Mouse (Mus musculus): Measurements from ENCODE around the gene Ddr2. TPM values are rescaled to one million over a fixed set of nuclear protein-coding genes. Genes with fewer than 3 reads are reported as not detected.
A peak's percentile ranks its signal among the peaks of the same experiment; 100 is the strongest.

Gene Ddr2
- 1 to 10 TPM; 3.3 to 6.7 TPM for total RNA-seq (2021)

GRCm38 (mm10) chr1:170110516-170111332, at the start of gene Ddr2:
Gene Ddr2 (minus strand): TSS chr1:170110762.
- no peak for DNase-seq (ENCODE audit: low spot score in 2 of 2)
- intact Hi-C loops (cut with DNase I), result no loop called here

DNA sequence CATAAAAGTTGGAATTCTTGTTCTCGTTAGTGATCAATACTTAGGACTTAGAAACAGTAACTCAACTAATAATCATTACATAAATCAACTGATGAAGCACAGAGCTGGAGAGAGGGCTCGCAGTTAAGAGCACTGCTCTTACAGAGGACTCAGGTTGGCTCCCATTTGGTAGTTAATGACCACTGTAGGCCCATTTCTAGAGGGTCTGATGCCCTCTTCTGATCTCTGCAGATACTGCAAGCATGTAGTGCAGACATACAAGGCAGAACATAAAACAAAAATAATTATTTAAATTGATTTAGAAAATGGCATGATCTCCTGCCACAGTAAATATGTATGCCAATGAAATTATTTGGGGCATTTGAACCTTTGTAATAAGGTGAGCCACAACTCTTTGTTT, 49.1 kb upstream of the Ddr2 start:
- no peak for DNase-seq (ENCODE audit: low spot score in 2 of 2)
- intact Hi-C loops (cut with DNase I), result no loop called here

DNA sequence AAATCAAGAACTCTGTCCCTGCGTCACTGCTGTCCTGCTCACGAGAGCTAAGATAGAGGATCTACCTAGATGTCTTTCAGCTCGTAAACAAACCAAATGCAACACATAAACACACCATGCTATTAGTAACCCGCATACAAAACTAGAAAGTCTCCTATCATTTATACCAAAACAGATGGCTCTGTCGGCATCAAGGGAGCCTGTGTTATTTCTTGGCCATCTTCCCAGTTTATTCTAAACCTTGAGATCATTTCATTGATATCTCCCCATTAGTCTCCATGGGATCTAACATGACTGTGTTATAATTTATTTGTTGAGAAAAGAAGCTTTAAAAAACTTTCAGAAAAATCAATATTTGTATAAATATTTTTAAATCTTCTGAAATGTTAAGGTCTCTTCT, 45.2 kb upstream of the Ddr2 start:
- DNase-seq (ENCODE audit: low spot score in 2 of 2), result no peak
- intact Hi-C loops (cut with DNase I), result no loop called here

DNA sequence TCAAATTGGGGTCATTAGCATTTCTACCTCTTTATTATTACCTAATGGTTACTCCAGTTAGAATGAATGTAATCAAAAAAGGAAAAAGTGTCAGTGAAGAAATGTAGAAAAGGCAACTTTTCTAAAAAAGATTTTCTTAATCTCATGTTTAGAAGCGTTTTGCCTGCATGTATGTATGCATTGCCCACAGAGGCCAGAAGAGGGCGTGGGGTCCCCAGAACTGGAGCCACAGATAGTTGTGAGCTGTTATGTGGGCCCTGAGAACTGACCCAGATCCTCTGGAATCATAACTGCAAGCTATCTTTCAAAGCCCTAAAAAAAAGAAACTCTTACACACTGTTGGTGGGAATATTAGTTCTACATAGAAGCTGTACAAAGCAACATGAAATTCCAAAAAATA, 44.7 kb upstream of the Ddr2 start:
- intact Hi-C loops (cut with DNase I), result no loop called here

DNA sequence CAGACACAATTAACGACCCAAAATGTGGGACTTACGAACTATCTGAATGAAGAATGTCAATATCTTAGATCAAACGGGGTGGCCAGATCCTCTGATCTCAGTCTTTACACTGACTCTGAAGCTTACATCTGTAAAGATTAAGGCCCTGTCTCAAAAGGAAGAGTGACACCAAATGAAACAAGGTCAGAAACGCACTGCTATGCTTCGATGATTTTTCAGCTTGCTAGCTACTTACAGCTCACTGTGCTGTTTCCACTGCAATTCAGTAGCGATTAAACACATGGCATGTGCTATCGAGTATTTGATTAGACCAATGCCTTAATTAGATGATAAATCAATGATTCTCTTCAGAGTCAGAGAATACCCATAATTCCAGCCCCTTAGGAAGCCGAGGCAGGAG, 43.4 kb upstream of the Ddr2 start:
- intact Hi-C loops (cut with DNase I), result no loop called here
- DNase-seq (ENCODE audit: low spot score in 2 of 2), result no peak

More for the DNA sequence above, 44.7 kb upstream of the Ddr2 start:
- no peak for DNase-seq (ENCODE audit: low spot score in 2 of 2)

DNA sequence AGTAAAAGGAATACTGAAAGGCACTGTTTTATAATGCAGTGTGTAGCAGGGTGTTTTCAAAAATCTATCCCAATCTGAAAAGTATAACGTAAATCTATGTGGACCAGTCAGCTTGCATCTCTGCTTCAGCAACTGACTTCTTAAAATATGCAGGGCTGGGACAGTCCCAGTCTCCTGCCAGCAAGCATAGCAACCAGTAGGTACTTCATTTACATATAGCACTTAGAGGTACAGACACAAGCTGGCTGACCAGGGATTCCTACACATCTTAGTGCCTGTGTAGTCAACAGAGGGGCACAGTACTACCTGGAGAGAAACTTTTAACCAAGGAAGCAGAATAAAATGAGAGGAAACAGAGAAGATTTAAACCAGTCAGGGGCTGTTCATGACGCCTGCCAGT, 42.0 kb upstream of the Ddr2 start:
- intact Hi-C loops (cut with DNase I), result no loop called here

GRCm38 (mm10) chr1:170150870-170151269, 40.3 kb upstream of the Ddr2 start:
- no peak for DNase-seq (ENCODE audit: low spot score in 2 of 2)
- intact Hi-C loops (cut with DNase I), result no loop called here

More for the DNA sequence above, 42.0 kb upstream of the Ddr2 start:
- no peak for DNase-seq (ENCODE audit: low spot score in 2 of 2)

DNA sequence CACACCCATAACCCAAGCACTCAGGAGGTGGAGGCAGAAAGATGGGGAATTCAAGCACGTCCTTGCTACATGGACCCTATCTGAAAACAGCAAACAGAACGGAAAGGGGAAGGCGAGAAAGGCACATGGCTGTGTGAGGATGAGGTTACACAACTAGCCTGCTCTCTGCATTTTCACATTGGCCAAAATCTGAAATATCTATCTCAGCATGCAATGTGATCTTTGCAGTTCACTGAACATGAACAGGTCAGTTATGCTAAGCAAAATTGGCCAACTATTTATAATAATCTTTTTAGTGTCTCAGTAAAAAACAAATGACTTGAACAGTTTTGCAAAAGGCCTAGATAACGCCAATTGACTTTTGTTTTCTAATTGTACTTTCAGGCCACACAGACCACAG, 39.2 kb upstream of the Ddr2 start:
- no peak for DNase-seq (ENCODE audit: low spot score in 2 of 2)
- intact Hi-C loops (cut with DNase I), result no loop called here

GRCm38 (mm10) chr1:170148536-170148935, 38.0 kb upstream of the Ddr2 start:
- no peak for DNase-seq (ENCODE audit: low spot score in 2 of 2)
- intact Hi-C loops (cut with DNase I), result no loop called here

GRCm38 (mm10) chr1:170147651-170148448, 37.3 kb upstream of the Ddr2 start:
- no peak for DNase-seq (ENCODE audit: low spot score in 2 of 2)
- intact Hi-C loops (cut with DNase I), result no loop called here

GRCm38 (mm10) chr1:170145606-170146005, 35.0 kb upstream of the Ddr2 start:
- no peak for DNase-seq (ENCODE audit: low spot score in 2 of 2)

DNA sequence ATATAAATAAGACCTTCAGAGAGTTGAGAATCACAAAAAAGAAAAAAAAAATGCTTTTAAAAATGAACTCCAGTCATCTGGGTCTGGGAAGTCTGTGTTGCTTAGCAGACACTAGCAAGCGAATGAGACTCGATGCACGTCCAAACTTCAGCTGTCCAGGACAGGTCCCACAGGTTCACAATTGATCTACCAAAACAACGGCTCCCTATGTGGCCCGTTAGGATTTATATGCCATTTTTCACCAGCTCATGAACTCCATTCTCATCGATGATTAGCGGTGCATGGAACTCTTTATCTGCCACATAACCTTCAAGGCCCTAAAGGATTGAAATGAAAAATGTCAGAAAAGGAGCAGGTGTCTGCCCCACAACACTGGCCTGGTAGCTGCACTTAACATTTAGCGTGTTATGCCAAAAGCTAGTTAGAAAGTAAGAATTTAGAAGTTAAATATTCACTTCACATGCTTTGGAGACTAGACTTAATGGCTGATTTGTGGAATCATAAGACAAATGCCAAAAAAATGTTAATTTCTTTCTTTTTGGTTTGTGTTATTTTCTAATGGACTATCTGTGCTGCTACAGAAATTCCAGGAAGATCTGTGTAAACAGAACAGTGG, 31.8 kb upstream of the Ddr2 start:
- no peak for DNase-seq (ENCODE audit: low spot score in 2 of 2)
- intact Hi-C loops (cut with DNase I), result no loop called here

More at GRCm38 (mm10) chr1:170145606-170146005, 35.0 kb upstream of the Ddr2 start:
- intact Hi-C loops (cut with DNase I), result no loop called here

- no peak for DNase-seq (ENCODE audit: low spot score in 2 of 2)
- intact Hi-C loops (cut with DNase I), result no loop called here
These were observed 31.1 kb upstream of the Ddr2 start for GRCm38 (mm10) chr1:170141626-170142025.

DNA sequence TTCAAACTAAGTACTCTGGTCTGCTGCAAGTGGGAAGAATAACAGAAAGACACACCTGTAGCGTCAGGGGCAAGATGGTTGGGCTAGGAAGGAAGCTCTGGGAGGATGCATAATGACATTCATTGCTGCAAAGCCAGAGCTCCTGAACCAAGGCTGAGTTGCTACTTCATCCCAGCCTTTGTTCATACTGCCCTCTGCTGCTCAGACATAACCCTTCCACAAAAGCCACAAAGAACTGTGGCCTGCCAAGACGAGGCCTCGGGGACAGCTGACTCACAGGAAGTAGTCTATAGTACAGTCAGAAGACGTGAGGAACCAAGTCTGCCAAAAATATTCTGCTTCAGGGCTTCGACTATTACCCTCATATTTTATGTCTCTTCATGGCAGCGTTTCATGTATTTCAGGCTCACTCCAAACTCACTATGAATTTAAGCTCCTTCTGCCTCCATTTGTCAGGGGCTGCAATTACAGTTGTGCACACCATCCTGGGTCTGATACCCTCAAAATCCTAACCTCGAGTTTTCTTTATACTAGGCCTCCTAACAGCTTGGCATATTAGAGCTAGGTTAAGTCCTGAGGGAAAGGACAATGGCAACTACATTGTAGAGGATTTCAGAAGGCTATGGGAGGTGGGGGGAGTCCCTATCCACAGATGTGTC, 25.9 kb upstream of the Ddr2 start:
- DNase-seq (ENCODE audit: low spot score in 2 of 2), result peak; percentile 65 to 71
- intact Hi-C loops (cut with DNase I), result loop anchor here (2.0 to 10.0 kb wide), 3 partner anchors 168 to 602 kb away; partner anchors contain the start of genes Hsd17b7 and Nuf2

GRCm38 (mm10) chr1:170134264-170134663, 23.7 kb upstream of the Ddr2 start:
- no peak for DNase-seq (ENCODE audit: low spot score in 2 of 2)
- intact Hi-C loops (cut with DNase I), result loop anchor here (10.0 kb wide), 1 partner anchor 599 kb away; the partner anchor contains the start of gene Nuf2

DNA sequence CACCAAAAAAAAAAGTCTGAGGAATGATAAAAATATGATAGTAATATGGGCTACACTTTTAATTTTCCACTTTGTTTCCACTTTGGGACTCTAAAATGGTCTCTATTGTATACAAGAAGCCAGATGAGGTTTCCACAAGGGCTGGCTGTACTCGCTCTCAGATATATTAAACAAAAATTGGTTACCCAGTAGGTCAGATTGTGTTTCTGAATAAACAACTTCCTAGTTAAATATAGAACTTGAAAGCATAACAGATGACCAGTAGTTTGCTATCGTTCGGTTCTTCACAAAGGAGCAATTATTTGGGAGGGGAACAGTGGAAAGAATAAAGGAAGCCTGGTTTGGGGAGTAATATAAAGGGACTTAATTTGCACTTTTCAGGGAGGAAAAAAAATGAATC, 20.4 kb upstream of the Ddr2 start:
- intact Hi-C loops (cut with DNase I), result loop anchor here (10.0 kb wide), 1 partner anchor 596 kb away; the partner anchor contains the start of gene Nuf2
- DNase-seq (ENCODE audit: low spot score in 2 of 2), result no peak

DNA sequence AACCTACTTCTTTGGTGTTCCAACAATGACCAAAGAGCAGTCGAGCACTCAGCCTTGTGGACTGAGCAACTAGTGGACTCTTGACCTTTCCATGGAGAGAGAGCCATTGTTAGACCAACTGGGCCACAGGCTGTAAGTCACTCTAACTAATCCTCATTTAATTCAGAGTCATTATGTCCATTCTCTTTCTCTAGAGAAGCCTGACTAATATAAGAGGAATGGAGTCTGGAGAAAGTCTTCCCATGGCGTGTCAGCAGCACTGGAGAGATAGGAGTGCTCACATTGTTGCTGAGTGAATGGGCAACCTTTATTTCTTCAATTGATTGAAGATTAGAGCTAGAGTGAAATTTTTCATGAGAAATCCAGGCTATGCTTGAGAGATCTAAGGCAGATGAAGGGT, 14.1 kb upstream of the Ddr2 start:
- intact Hi-C loops (cut with DNase I), result no loop called here
- no peak for DNase-seq (ENCODE audit: low spot score in 2 of 2)

GRCm38 (mm10) chr1:170113616-170114015, 3.1 kb upstream of the Ddr2 start:
- no peak for DNase-seq (ENCODE audit: low spot score in 2 of 2)
- intact Hi-C loops (cut with DNase I), result no loop called here

DNA sequence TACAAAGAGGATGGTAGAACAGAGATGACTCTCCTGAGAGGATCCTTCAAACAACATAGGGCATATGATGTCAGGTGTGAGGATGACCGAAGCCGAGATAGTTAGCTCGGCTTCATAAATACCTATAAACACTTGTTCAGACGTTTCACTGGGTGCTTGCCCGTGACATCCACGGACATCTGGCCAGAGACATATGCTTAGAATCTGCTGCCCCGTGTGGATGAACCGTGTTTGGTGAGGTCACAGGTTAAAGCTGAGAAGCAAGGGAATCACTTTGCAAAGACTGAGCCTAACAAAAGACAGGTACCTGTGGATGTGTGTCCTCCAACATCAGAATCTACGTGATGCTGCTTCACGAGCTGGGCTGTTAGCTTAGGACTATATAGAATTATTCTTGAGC, 1.7 kb upstream of the Ddr2 start:
- DNase-seq (ENCODE audit: low spot score in 2 of 2), result no peak
- intact Hi-C loops (cut with DNase I), result no loop called here
